7 mouse cellular contexts compared by ENCODE assay signal in the genomic region with DNA sequence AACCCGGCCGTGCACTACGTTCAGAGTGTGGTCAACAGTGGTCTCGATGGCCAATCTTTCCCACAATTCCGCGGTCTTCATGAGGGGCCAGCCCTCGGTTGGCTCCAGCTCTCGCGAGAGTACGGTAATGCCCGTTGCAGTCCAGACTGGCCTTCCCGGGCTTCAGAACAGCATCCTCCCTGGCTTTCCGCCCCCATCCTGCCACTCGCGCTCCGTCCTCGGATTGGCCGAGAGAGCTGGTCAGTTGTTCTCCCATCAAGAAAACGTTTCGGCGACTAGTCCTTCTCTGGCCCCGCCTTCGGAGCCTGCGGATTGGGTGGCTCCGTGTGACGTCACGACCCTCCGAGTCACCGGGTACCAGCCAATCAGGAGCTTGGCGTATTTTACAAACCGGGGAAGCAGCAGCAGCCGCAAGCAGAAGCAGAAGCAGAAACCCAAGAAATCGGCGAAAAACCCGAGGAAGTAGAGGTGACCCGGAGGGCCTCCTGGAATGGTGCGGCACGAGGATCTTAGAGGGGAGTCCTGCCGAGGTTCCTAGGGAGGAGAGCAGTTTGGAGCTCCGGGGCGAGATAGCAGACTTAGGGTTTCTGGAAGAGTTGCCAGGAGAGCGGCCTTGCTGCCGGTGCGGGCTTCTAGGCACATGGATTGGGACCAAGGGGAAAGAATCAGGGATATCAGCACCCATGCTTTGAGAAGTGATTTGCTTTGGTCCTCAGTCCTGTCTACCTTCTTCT. TPM values are rescaled to one million over a fixed set of nuclear protein-coding genes. Genes with fewer than 3 reads are reported as not detected.
DNase-seq lines count a peak whose midpoint lies in the region; ATAC-seq lines count a peak whose summit lies in the region.

No protein-coding gene starts in this region.

- H3K36me3 ChIP-seq in intestine, embryonic 16.5 days (ENCODE audit: control insufficient read depth, insufficient read depth, low read length): peaks cover 12% of the 10 kb centered on the region
- peaks cover 8% of the 10 kb centered on the region for H3K36me3 ChIP-seq in midbrain, embryonic 11.5 days (ENCODE audit: control insufficient read depth, insufficient read depth, low read length)

- peak overlapping the region; percentile 76 for H3K9ac ChIP-seq in intestine, embryonic 16.5 days (ENCODE audit: low read depth, low read length)
- H3K9ac ChIP-seq in midbrain, embryonic 11.5 days (ENCODE audit: low read length): peak overlapping the region; percentile 88

- intact Hi-C loops in left cerebral cortex, postnatal 36 days (cut with DNase I): no loop called here

- no peaks in the 10 kb centered on the region for H3K9me3 ChIP-seq in intestine, embryonic 16.5 days (ENCODE audit: control insufficient read depth, low read length)
- H3K9me3 ChIP-seq in midbrain, embryonic 11.5 days (ENCODE audit: control insufficient read depth, low read length): no peaks in the 10 kb centered on the region

- under 1% methylated on average over 44 of the region's 44 CpGs for WGBS in intestine, embryonic 16.5 days
- WGBS in midbrain, embryonic 11.5 days: under 1% methylated on average over 44 of the region's 44 CpGs

- ATAC-seq in intestine, embryonic 16.5 days: peak; percentile 96
- peak; percentile 98 for ATAC-seq in midbrain, embryonic 11.5 days (ENCODE audit: low FRiP score)

- peaks cover 22% of the 10 kb centered on the region for H3K4me1 ChIP-seq in intestine, embryonic 16.5 days (ENCODE audit: control insufficient read depth, insufficient read depth, low read length)
- peaks cover 13% of the 10 kb centered on the region for H3K4me1 ChIP-seq in midbrain, embryonic 11.5 days (ENCODE audit: control insufficient read depth, insufficient read depth, low read length)

- no peaks in the 10 kb centered on the region for H3K27me3 ChIP-seq in intestine, embryonic 16.5 days (replicated peaks; ENCODE audit: control insufficient read depth, insufficient read depth, low read length)
- H3K27me3 ChIP-seq in midbrain, embryonic 11.5 days (ENCODE audit: control insufficient read depth, insufficient read depth, low read length): no peaks in the 10 kb centered on the region

- peak overlapping the region; percentile 96 for H3K27ac ChIP-seq in intestine, embryonic 16.5 days (ENCODE audit: low read length)
- peak overlapping the region; percentile 92 for H3K27ac ChIP-seq in midbrain, embryonic 11.5 days (ENCODE audit: low read depth, low read length)

- H3K4me2 ChIP-seq in intestine, embryonic 16.5 days (ENCODE audit: low read depth, low read length): peak overlapping the region; percentile 94
- H3K4me2 ChIP-seq in midbrain, embryonic 11.5 days: peak overlapping the region; percentile 72

- DNase-seq in adrenal gland, adult 8-10 months: peak; percentile 97
- DNase-seq in embryo, embryonic 9.5 days (ENCODE audit: extremely low spot score): peak; percentile 98
- DNase-seq in gastrocnemius, postnatal 4 days (ENCODE audit: low spot score in 2 of 2): peak; percentile 91 to 97
- DNase-seq in left cerebral cortex, postnatal 36 days (ENCODE audit: low spot score in 2 of 2): peak; percentile 97 to 98
- DNase-seq in midbrain, embryonic 11.5 days (ENCODE audit: low spot score, missing footprints): peak; percentile 99
- DNase-seq in skeletal muscle tissue, adult 2 months (ENCODE audit: low read depth, low spot score): peak; percentile 96

- H3K4me3 ChIP-seq in intestine, embryonic 16.5 days (ENCODE audit: low read length): peak overlapping the region; percentile 79
- peak overlapping the region; percentile 67 for H3K4me3 ChIP-seq in midbrain, embryonic 11.5 days (ENCODE audit: low read depth, low read length)

RNA-seq across cellular contexts. Expression of gene Troap, which starts 0.4 kb away (rescaled TPM):
- 1 to 10 TPM in 1 of 4 experiments, under 1 TPM in 3; 0.22 to 2.3 (median 0.67) TPM for total RNA-seq in adrenal gland, adult 8-10 months (2022)
- 10 to 100 TPM in 1 of 2 experiments, 1 to 10 TPM in 1; 5.9 to 10.6 TPM for total RNA-seq in gastrocnemius, postnatal 4 days (2021)
- polyA plus RNA-seq in intestine, embryonic 16.5 days (2015; fragmentation: Nextera tagmentation; extraction: Ambion mirVana): 20.2 and 25.4 TPM in 2 replicates
- total RNA-seq in left cerebral cortex, postnatal 36 days (2021): under 1 TPM in 1 of 2 experiments, not detected in 1; 0.32 TPM
- polyA plus RNA-seq in midbrain, embryonic 11.5 days (2014; fragmentation: Nextera tagmentation; extraction: Ambion mirVana): 19.7 and 27.2 TPM in 2 replicates

RNA-seq across cellular contexts. Expression of gene C1ql4, which starts 12.8 kb away (rescaled TPM):
- not detected for total RNA-seq in adrenal gland, adult 8-10 months (2022)
- not detected for total RNA-seq in gastrocnemius, postnatal 4 days (2021)
- 0.09 and 0.17 TPM in 2 replicates for polyA plus RNA-seq in intestine, embryonic 16.5 days (2015; fragmentation: Nextera tagmentation; extraction: Ambion mirVana)
- not detected for total RNA-seq in left cerebral cortex, postnatal 36 days (2021)
- polyA plus RNA-seq in midbrain, embryonic 11.5 days (2014; fragmentation: Nextera tagmentation; extraction: Ambion mirVana): 5.0 and 6.2 TPM in 2 replicates

RNA-seq across cellular contexts. Expression of gene Dnajc22, which starts 18.2 kb away (rescaled TPM):
- 1 to 10 TPM in 2 of 4 experiments, under 1 TPM in 2; 0.37 to 1.6 (median 1.2) TPM for total RNA-seq in adrenal gland, adult 8-10 months (2022)
- not detected for total RNA-seq in gastrocnemius, postnatal 4 days (2021)
- 45.0 and 45.4 TPM in 2 replicates for polyA plus RNA-seq in intestine, embryonic 16.5 days (2015; fragmentation: Nextera tagmentation; extraction: Ambion mirVana)
- total RNA-seq in left cerebral cortex, postnatal 36 days (2021): under 1 TPM; 0.25 to 0.27 TPM
- 0.46 and 0.50 TPM in 2 replicates for polyA plus RNA-seq in midbrain, embryonic 11.5 days (2014; fragmentation: Nextera tagmentation; extraction: Ambion mirVana)

RNA-seq across cellular contexts. Expression of gene Prph, which starts 19.8 kb away (rescaled TPM):
- 1 to 10 TPM in 2 of 4 experiments, under 1 TPM in 2; 0.81 to 2.2 (median 1.4) TPM for total RNA-seq in adrenal gland, adult 8-10 months (2022)
- total RNA-seq in gastrocnemius, postnatal 4 days (2021): 1 to 10 TPM; 3.0 to 4.7 TPM
- polyA plus RNA-seq in intestine, embryonic 16.5 days (2015; fragmentation: Nextera tagmentation; extraction: Ambion mirVana): 35.0 and 38.4 TPM in 2 replicates
- total RNA-seq in left cerebral cortex, postnatal 36 days (2021): 1 to 10 TPM in 1 of 2 experiments, under 1 TPM in 1; 0.97 to 1.8 TPM
- polyA plus RNA-seq in midbrain, embryonic 11.5 days (2014; fragmentation: Nextera tagmentation; extraction: Ambion mirVana): 3.6 and 4.8 TPM in 2 replicates

RNA-seq across cellular contexts. Expression of gene Tuba1c, which starts 45.1 kb away (rescaled TPM):
- 100 to 1,000 TPM; 207 to 347 (median 262) TPM for total RNA-seq in adrenal gland, adult 8-10 months (2022)
- 10 to 100 TPM; 62.2 to 80.4 TPM for total RNA-seq in gastrocnemius, postnatal 4 days (2021)
- 295 and 311 TPM in 2 replicates for polyA plus RNA-seq in intestine, embryonic 16.5 days (2015; fragmentation: Nextera tagmentation; extraction: Ambion mirVana)
- 10 to 100 TPM; 60.3 to 78.5 TPM for total RNA-seq in left cerebral cortex, postnatal 36 days (2021)
- polyA plus RNA-seq in midbrain, embryonic 11.5 days (2014; fragmentation: Nextera tagmentation; extraction: Ambion mirVana): 102 and 106 TPM in 2 replicates

Comparison
In these comparisons a context has a peak if more than half of its experiments do, and no peak if none do; other contexts are left out.
1. Peak in every context shown above with its lines: DNase-seq, ATAC-seq, H3K4me3 ChIP-seq and H3K27ac ChIP-seq.